Mouse (Mus musculus) midbrain, embryonic 16.5 days (tissue): ENCODE data around the gene Kalrn. TPM values are rescaled to one million over a fixed set of nuclear protein-coding genes. Genes with fewer than 3 reads are reported as not detected.
"Not testable (repeated sequence)": the region's sequence is repeated elsewhere in the genome, so short reads cannot be mapped to it uniquely, and the experiment has no call there.

Experiments used
- ATAC-seq: fragments of 200-750 bp; cut with Nextera tagmentation; 2 replicates; pipeline ENCODE4 v1.8.0; 2017; ENCODE audit warnings: moderate TSS enrichment
- H3K27ac ChIP-seq: fragments of 300-500 bp; sonication (generic); 2 replicates; pipeline ENCODE4 v1.5.1; 2014; ENCODE audit warnings: mild to moderate bottlenecking, low read length, mixed read lengths
- H3K27me3 ChIP-seq: fragments of 300-500 bp; sonication (generic); 2 replicates; pipeline ENCODE4 v1.6.1; 2014; ENCODE audit warnings: low read depth, low read length, mixed read lengths; ENCODE audit not compliant: control insufficient read depth, insufficient read depth
- H3K36me3 ChIP-seq: fragments of 300-500 bp; sonication (generic); 2 replicates; pipeline ENCODE4 v1.6.1; 2014; ENCODE audit warnings: mild to moderate bottlenecking, low read length, moderate library complexity, mixed read lengths; ENCODE audit not compliant: control insufficient read depth, insufficient read depth
- H3K4me1 ChIP-seq: fragments of 300-500 bp; sonication (generic); 2 replicates; pipeline ENCODE4 v1.6.1; 2014; ENCODE audit warnings: mild to moderate bottlenecking, low read length, mixed read lengths; ENCODE audit not compliant: control insufficient read depth, insufficient read depth
- H3K4me2 ChIP-seq: fragments of 300-500 bp; sonication (generic); 2 replicates; pipeline ENCODE4 v1.6.1; 2014; ENCODE audit warnings: mild to moderate bottlenecking, low read length, mixed read lengths
- H3K4me3 ChIP-seq: fragments of 300-500 bp; sonication (generic); 2 replicates; pipeline ENCODE4 v1.5.1; 2014; ENCODE audit warnings: low read depth, mild to moderate bottlenecking, low read length, moderate library complexity, mixed read lengths
- H3K9ac ChIP-seq: fragments of 300-500 bp; sonication (generic); 2 replicates; pipeline ENCODE4 v1.6.1; 2014; ENCODE audit warnings: low read depth, low read length, mixed read lengths
- H3K9me3 ChIP-seq: fragments of 300-500 bp; sonication (generic); replicated peaks from 2 replicates; pipeline ENCODE4 v1.6.1; 2014; ENCODE audit warnings: mild to moderate bottlenecking, low read length, mixed read lengths; ENCODE audit not compliant: control insufficient read depth, poor library complexity, severe bottlenecking
- WGBS: fragments of 180-500 bp; shearing (Covaris S2); extraction: QIAGEN DNeasy Blood & Tissue Kit; methylation state at CpG from one replicate; pipeline ENCODE4 v1.1.7; 2014; 5-methylcytosine and 5-hydroxymethylcytosine counted together
- polyA plus RNA-seq: library from polyadenylated mRNA; unstranded; fragments of >200 nt; fragmentation: Nextera tagmentation; extraction: Ambion mirVana; gene quantifications from 2 replicates; pipeline ENCODE4 v1.2.1, GENCODE M21; 2015

Kalrn gene
- polyA plus RNA-seq, 1 experiment from 2014 or later: 31.3 TPM

- no peak overlapping the region for H3K4me2 ChIP-seq
- no peak overlapping the region for H3K27ac ChIP-seq
- no peaks in the 10 kb centered on the region for H3K36me3 ChIP-seq
- peaks cover 13% of the 10 kb centered on the region for H3K4me1 ChIP-seq
- no peak for ATAC-seq
- no peak overlapping the region for H3K4me3 ChIP-seq
- WGBS: 38% methylated on average over 8 of the region's 8 CpGs
- no peak overlapping the region for H3K9ac ChIP-seq
- H3K9me3 ChIP-seq: no peaks in the 10 kb centered on the region
- no peaks in the 10 kb centered on the region for H3K27me3 ChIP-seq
These were observed 483.7 kb downstream of the Kalrn start for GRCm38 (mm10) chr16:34089528-34090095.

DNA sequence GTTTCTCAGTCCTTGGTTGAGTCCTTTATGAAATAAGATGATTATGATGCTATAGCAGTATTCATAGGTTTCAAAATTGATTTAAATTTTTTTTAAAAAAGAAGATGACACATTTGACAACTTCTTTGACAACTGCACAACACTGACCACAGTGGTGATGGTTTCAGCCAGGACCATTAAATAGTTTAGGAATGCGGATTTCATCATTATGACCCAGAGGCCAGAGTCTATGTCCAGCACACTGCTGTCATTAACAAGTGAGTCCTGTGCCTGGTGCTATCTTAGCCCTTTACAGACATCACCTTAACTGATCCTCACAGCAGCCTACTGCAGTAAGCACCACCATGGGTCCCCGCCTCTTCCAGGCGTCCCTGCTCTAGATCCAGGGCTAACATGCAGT, 484.3 kb downstream of the Kalrn start:
- H3K9ac ChIP-seq: no peak overlapping the region
- H3K27ac ChIP-seq: no peak overlapping the region
- peaks cover 8% of the 10 kb centered on the region for H3K4me1 ChIP-seq
- H3K4me3 ChIP-seq: no peak overlapping the region
- no peaks in the 10 kb centered on the region for H3K27me3 ChIP-seq
- no peak overlapping the region for H3K4me2 ChIP-seq
- H3K36me3 ChIP-seq: no peaks in the 10 kb centered on the region
- 92% methylated on average over 3 of the region's 3 CpGs for WGBS
- no peaks in the 10 kb centered on the region for H3K9me3 ChIP-seq
- no peak for ATAC-seq

DNA sequence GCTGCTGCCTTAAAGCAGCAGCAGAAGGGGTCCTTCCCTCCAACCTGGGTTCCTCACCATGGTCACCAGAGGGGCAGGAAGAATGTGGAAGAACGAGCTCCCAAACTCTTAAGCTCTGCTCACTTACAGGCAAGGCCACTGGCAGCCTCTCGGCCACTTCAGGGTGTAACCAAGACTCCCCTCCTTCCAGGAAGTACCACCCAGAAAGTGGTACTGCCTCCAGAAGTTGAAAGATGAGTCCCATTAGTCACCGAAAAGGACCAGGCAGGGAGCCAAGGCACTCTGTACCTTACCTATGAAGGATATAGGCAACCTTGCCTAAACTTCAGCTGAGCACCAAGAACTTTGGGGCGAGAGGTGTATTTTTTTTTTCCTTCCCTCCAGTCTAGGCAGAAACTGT, 485.0 kb downstream of the Kalrn start:
- 60% methylated on average over 4 of the region's 4 CpGs for WGBS
- Histone ChIP-seq H3K4me2 (no peak overlapping the region), H3K9ac (no peak overlapping the region), H3K4me3 (no peak overlapping the region), H3K9me3 (no peaks in the 10 kb centered on the region), H3K36me3 (no peaks in the 10 kb centered on the region), H3K27ac (no peak overlapping the region), H3K27me3 (no peaks in the 10 kb centered on the region), H3K4me1 (peaks cover 1% of the 10 kb centered on the region)
- ATAC-seq: no peak

- Histone ChIP-seq H3K9me3 (no peaks in the 10 kb centered on the region), H3K27ac (no peak overlapping the region), H3K27me3 (no peaks in the 10 kb centered on the region), H3K4me2 (no peak overlapping the region), H3K4me3 (no peak overlapping the region), H3K36me3 (no peaks in the 10 kb centered on the region), H3K4me1 (peaks cover 8% of the 10 kb centered on the region), H3K9ac (no peak overlapping the region)
- 82% methylated on average over 10 of the region's 10 CpGs for WGBS
- no peak for ATAC-seq
These were observed 489.0 kb downstream of the Kalrn start for GRCm38 (mm10) chr16:34084135-34084920.

GRCm38 (mm10) chr16:34082494-34083469, 490.6 kb downstream of the Kalrn start:
- H3K4me1 ChIP-seq: peaks cover 8% of the 10 kb centered on the region
- no peak overlapping the region for H3K9ac ChIP-seq
- no peaks in the 10 kb centered on the region for H3K36me3 ChIP-seq
- 95% methylated on average over 5 of the region's 5 CpGs for WGBS
- no peak overlapping the region for H3K27ac ChIP-seq
- H3K9me3 ChIP-seq: no peaks in the 10 kb centered on the region
- no peaks in the 10 kb centered on the region for H3K27me3 ChIP-seq
- no peak for ATAC-seq
- H3K4me3 ChIP-seq: no peak overlapping the region
- H3K4me2 ChIP-seq: no peak overlapping the region

- Histone ChIP-seq H3K9ac (no peak overlapping the region), H3K4me3 (no peak overlapping the region), H3K36me3 (no peaks in the 10 kb centered on the region), H3K4me1 (peaks cover 8% of the 10 kb centered on the region), H3K27ac (no peak overlapping the region), H3K9me3 (no peaks in the 10 kb centered on the region), H3K4me2 (no peak overlapping the region), H3K27me3 (no peaks in the 10 kb centered on the region)
- 40% methylated on average over 19 of the region's 19 CpGs for WGBS
- 0 out of 2 replicates have a peak, but pooled peaks have one; percentile 43 for ATAC-seq
These were observed 491.5 kb downstream of the Kalrn start for GRCm38 (mm10) chr16:34081683-34082438.

GRCm38 (mm10) chr16:34081314-34081682, 492.0 kb downstream of the Kalrn start:
- H3K36me3 ChIP-seq, H3K4me3 ChIP-seq, H3K27ac ChIP-seq, H3K4me2 ChIP-seq, H3K9me3 ChIP-seq, ATAC-seq, H3K4me1 ChIP-seq, H3K9ac ChIP-seq, H3K27me3 ChIP-seq: not testable (repeated sequence)

DNA sequence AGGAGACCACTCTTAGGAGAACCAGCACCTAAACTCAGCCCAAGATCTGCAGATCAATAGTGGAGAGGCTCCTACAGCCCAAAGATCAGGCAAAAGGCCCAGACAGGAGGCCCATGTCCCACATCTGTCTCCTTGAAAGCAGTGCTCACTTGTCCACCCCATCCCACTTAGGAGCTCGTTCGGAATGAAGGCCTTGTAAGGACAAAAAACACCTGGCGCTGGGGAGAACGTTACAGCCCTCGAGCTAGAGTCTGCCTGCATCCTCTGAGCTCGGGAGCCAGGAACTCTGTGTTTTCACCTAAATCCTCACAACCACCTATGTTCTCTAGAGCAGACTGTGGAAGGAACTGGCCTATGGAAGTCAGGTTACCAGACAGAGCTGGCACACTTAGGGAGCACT, 492.5 kb downstream of the Kalrn start:
- no peak for ATAC-seq
- 0 out of 2 replicates have a peak overlapping the region, but pooled peaks have one; percentile 10 for H3K27ac ChIP-seq
- 65% methylated on average over 6 of the region's 6 CpGs for WGBS

More for the DNA sequence above, 492.5 kb downstream of the Kalrn start:
- no peak overlapping the region for H3K9ac ChIP-seq
- H3K4me3 ChIP-seq: no peak overlapping the region
- H3K27me3 ChIP-seq: no peaks in the 10 kb centered on the region
- H3K36me3 ChIP-seq: no peaks in the 10 kb centered on the region
- H3K4me2 ChIP-seq: no peak overlapping the region
- H3K9me3 ChIP-seq: no peaks in the 10 kb centered on the region
- H3K4me1 ChIP-seq: peaks cover 8% of the 10 kb centered on the region
